Mouse (Mus musculus) myocyte (in vitro differentiated cells): ENCODE results near the gene Ppard. TPM values are rescaled to one million over a fixed set of nuclear protein-coding genes. Genes with fewer than 3 reads are reported as not detected.
"Not testable (repeated sequence)": the region's sequence is repeated elsewhere in the genome, so short reads cannot be mapped to it uniquely, and the experiment has no call there.

Source experiments
- H3K27me3 ChIP-seq: one replicate; pipeline ENCODE4 v1.6.1; 2011; ENCODE audit not compliant: control insufficient read depth, insufficient read depth, insufficient read length
- H3K36me3 ChIP-seq: one replicate; pipeline ENCODE4 v1.6.1; 2011; ENCODE audit not compliant: control insufficient read depth, insufficient read depth
- H3K4me2 ChIP-seq: one replicate; pipeline ENCODE4 v1.6.1; 2011; ENCODE audit warnings: low read depth, control low read depth
- H3K4me3 ChIP-seq: one replicate; pipeline ENCODE4 v1.5.1; 2011; ENCODE audit warnings: mild to moderate bottlenecking, control low read depth, moderate library complexity
- H3K79me2 ChIP-seq: one replicate; pipeline ENCODE4 v1.6.1; 2011; ENCODE audit not compliant: control insufficient read depth, insufficient read depth
- H3ac ChIP-seq: one replicate; pipeline ENCODE4 v1.6.1; 2011; ENCODE audit not compliant: control insufficient read depth, insufficient read length
- CEBPB ChIP-seq: IDR thresholded peaks from 2 replicates; pipeline ENCODE4 v1.6.1; 2011; ENCODE audit warnings: mild to moderate bottlenecking, moderate library complexity; ENCODE audit not compliant: poor library complexity, insufficient read depth, severe bottlenecking
- E2F4 ChIP-seq: IDR thresholded peaks from one replicate; pipeline ENCODE4 v1.6.1; 2011; ENCODE audit warnings: mild to moderate bottlenecking, control low read depth, moderate library complexity; ENCODE audit not compliant: insufficient read depth
- MAX ChIP-seq: IDR thresholded peaks from one replicate; pipeline ENCODE4 v1.6.1; 2011; ENCODE audit warnings: low read depth, mild to moderate bottlenecking, control low read depth
- MYOD1 ChIP-seq, 3 experiments: IDR thresholded peaks; one replicate each; pipeline ENCODE4 v1.6.1; 2011; ENCODE audit warnings: control low read depth in 2 of 3, low read depth in 2 of 3, mild to moderate bottlenecking in 2 of 3, moderate library complexity in 1 of 3; ENCODE audit not compliant: insufficient read length in 2 of 3, control insufficient read depth in 1 of 3
- MYOG ChIP-seq, 3 experiments: IDR thresholded peaks; one replicate each; pipeline ENCODE4 v1.6.1; 2011; ENCODE audit warnings: control low read depth in 2 of 3, low read depth in 2 of 3, mild to moderate bottlenecking in 2 of 3; ENCODE audit not compliant: insufficient read length in 2 of 3, control insufficient read depth in 1 of 3, insufficient read depth in 1 of 3
- POLR2A ChIP-seq: IDR thresholded peaks from one replicate; pipeline ENCODE4 v1.6.1; 2011; ENCODE audit warnings: low read depth, mild to moderate bottlenecking, control low read depth, moderate library complexity; ENCODE audit not compliant: insufficient read length
- POLR2AphosphoS2 ChIP-seq: IDR thresholded peaks from one replicate; pipeline ENCODE4 v1.6.1; 2011; ENCODE audit warnings: low read depth, control low read depth; ENCODE audit not compliant: insufficient read length
- REST ChIP-seq: IDR thresholded peaks from one replicate; pipeline ENCODE4 v1.6.1; 2011; ENCODE audit warnings: mild to moderate bottlenecking, control low read depth, moderate library complexity; ENCODE audit not compliant: insufficient read depth, insufficient read length
- SRF ChIP-seq: IDR thresholded peaks from one replicate; pipeline ENCODE4 v1.6.1; 2011; ENCODE audit warnings: low read depth; ENCODE audit not compliant: control insufficient read depth, insufficient read length
- TCF12 ChIP-seq: IDR thresholded peaks from one replicate; pipeline ENCODE4 v1.6.1; 2011; ENCODE audit warnings: mild to moderate bottlenecking, control low read depth; ENCODE audit not compliant: poor library complexity, insufficient read depth, severe bottlenecking
- TCF3 ChIP-seq: IDR thresholded peaks from one replicate; pipeline ENCODE4 v1.6.1; 2011; ENCODE audit warnings: low read depth, control low read depth; ENCODE audit not compliant: insufficient read length
- USF1 ChIP-seq: IDR thresholded peaks from one replicate; pipeline ENCODE4 v1.6.1; 2011; ENCODE audit warnings: low read depth, mild to moderate bottlenecking, control low read depth, moderate library complexity
- polyA plus RNA-seq: library from polyadenylated mRNA; unstranded; fragments of >200 nt; fragmentation: generic; extraction: Trizol; gene quantifications from one replicate; pipeline ENCODE4 v1.2.1, GENCODE M21; 2012; ENCODE audit warnings: missing spikeins

The Ppard gene
- polyA plus RNA-seq, 1 experiment = 32.6 TPM

GRCm38 (mm10) chr17:28328366-28328928, 95.9 kb downstream of the Ppard start, which contains the start of gene Rpl10a:
Gene Rpl10a, plus strand, starts transcription at chr17:28328471.
- Histone ChIP-seq H3K79me2 (peaks cover 20% of the 10 kb centered on the region), H3K4me2 (peak within 1 kb of the TSS; percentile 98), H3ac (peak within 1 kb of the TSS; percentile 86), H3K4me3 (peak within 1 kb of the TSS; percentile 91), H3K36me3 (peaks cover 23% of the 10 kb centered on the region), H3K27me3 (no peaks in the 10 kb centered on the region)
- TF ChIP-seq REST (peak; percentile 44), POLR2AphosphoS2 (peak; percentile 100), TCF12 (no peak), MYOG (IDR thresholded peaks at IDR 0.05; ENCODE audit: control insufficient read depth in 1 of 3, insufficient read depth in 1 of 3, insufficient read length in 2 of 3, low read depth in 2 of 3) (peak in 1 of 3 experiments; percentile 4), TCF3 (no peak), E2F4 (peak; percentile 9), POLR2A (peak; percentile 97), CEBPB (no peak), USF1 (no peak), SRF (peak; percentile 60), MYOD1 (IDR thresholded peaks at IDR 0.05; ENCODE audit: control insufficient read depth in 1 of 3, insufficient read length in 2 of 3, low read depth in 2 of 3) (peak in 1 of 3 experiments; percentile 5), MAX (no peak)

GRCm38 (mm10) chr17:28328946-28329345, 96.4 kb downstream of the Ppard start:
- Histone ChIP-seq H3K4me2 (peak overlapping the region; percentile 98), H3K4me3 (peak overlapping the region; percentile 91), H3K27me3 (no peaks in the 10 kb centered on the region), H3K36me3 (peaks cover 23% of the 10 kb centered on the region), H3ac (peak overlapping the region; percentile 86), H3K79me2 (peaks cover 20% of the 10 kb centered on the region)
- TF ChIP-seq REST = no peak
- no peak for TF ChIP-seq USF1
- TF ChIP-seq CEBPB = no peak

GRCm38 (mm10) chr17:28329503-28330231, 97.2 kb downstream of the Ppard start:
- Histone ChIP-seq H3K79me2 (peaks cover 20% of the 10 kb centered on the region), H3K4me2 (peak overlapping the region; percentile 98), H3K4me3 (peak overlapping the region; percentile 91), H3K27me3 (no peaks in the 10 kb centered on the region), H3K36me3 (peaks cover 23% of the 10 kb centered on the region), H3ac (peak overlapping the region; percentile 86)
- TF ChIP-seq POLR2AphosphoS2 (peak; percentile 67), MAX (no peak), SRF (no peak), MYOD1 (IDR thresholded peaks at IDR 0.05; ENCODE audit: control insufficient read depth in 1 of 3, insufficient read length in 2 of 3, low read depth in 2 of 3) (no peak), TCF12 (no peak), POLR2A (peak; percentile 13)

GRCm38 (mm10) chr17:28330232-28330546, 97.7 kb downstream of the Ppard start:
- peaks cover 20% of the 10 kb centered on the region for H3K79me2 ChIP-seq
- peak overlapping the region; percentile 98 for H3K4me2 ChIP-seq
- H3K4me3 ChIP-seq = peak overlapping the region; percentile 91
- H3K27me3 ChIP-seq = no peaks in the 10 kb centered on the region
- H3ac ChIP-seq = peak overlapping the region; percentile 86
- peak; percentile 80 for TF ChIP-seq POLR2AphosphoS2
- no peak for TF ChIP-seq SRF
- H3K36me3 ChIP-seq = peaks cover 23% of the 10 kb centered on the region

GRCm38 (mm10) chr17:28330590-28330989, 98.1 kb downstream of the Ppard start:
- H3K36me3 ChIP-seq = peaks cover 23% of the 10 kb centered on the region
- peak overlapping the region; percentile 98 for H3K4me2 ChIP-seq
- peak overlapping the region; percentile 91 for H3K4me3 ChIP-seq
- TF ChIP-seq POLR2AphosphoS2 = peak; percentile 83
- H3ac ChIP-seq, H3K27me3 ChIP-seq: not testable (repeated sequence)
- peaks cover 20% of the 10 kb centered on the region for H3K79me2 ChIP-seq
